Mouse (Mus musculus) hindbrain, embryonic 14.5 days (tissue): ENCODE measurements at regions not wholly inside any gene's neighbourhood (a gene's known extent, or its start where the extent isn't known, plus 50 kb on each side); places are given as distances from the start of the nearest gene placed in this dataset.

ENCODE experiments used
- ATAC-seq: fragments of 200-750 bp; cut with Nextera tagmentation; 2 replicates; pipeline ENCODE4 v1.8.0; 2017; ENCODE audit warnings: moderate number of reproducible peaks, mild to moderate bottlenecking, moderate TSS enrichment, moderate library complexity; ENCODE audit not compliant: low FRiP score
- DNase-seq: peaks from one replicate; pipeline ENCODE4 v3.0.0-alpha.2; 2015; ENCODE audit warnings: low spot score
- H3K27ac ChIP-seq: fragments of 300-500 bp; sonication (generic); 2 replicates; pipeline ENCODE4 v1.5.1; 2014; ENCODE audit warnings: mild to moderate bottlenecking, moderate library complexity
- H3K27me3 ChIP-seq: fragments of 300-500 bp; sonication (generic); 2 replicates; pipeline ENCODE4 v1.6.1; 2014; ENCODE audit warnings: mild to moderate bottlenecking, low read length, mixed read lengths; ENCODE audit not compliant: control insufficient read depth, insufficient read depth
- H3K36me3 ChIP-seq: fragments of 300-500 bp; sonication (generic); replicated peaks from 2 replicates; pipeline ENCODE4 v1.6.1; 2014; ENCODE audit not compliant: control insufficient read depth, insufficient read depth
- H3K4me1 ChIP-seq: fragments of 300-500 bp; sonication (generic); replicated peaks from 2 replicates; pipeline ENCODE4 v1.6.1; 2014; ENCODE audit warnings: antibody characterized with exemption, low read length, mixed read lengths; ENCODE audit not compliant: control insufficient read depth, insufficient read depth
- H3K4me2 ChIP-seq: fragments of 300-500 bp; sonication (generic); replicated peaks from 2 replicates; pipeline ENCODE4 v1.6.1; 2014; ENCODE audit warnings: mild to moderate bottlenecking, moderate library complexity
- H3K4me3 ChIP-seq: fragments of 300-500 bp; sonication (generic); replicated peaks from 2 replicates; pipeline ENCODE4 v1.5.1; 2014; ENCODE audit warnings: mild to moderate bottlenecking, low read length
- H3K9ac ChIP-seq: fragments of 300-500 bp; sonication (generic); 2 replicates; pipeline ENCODE4 v1.6.1; 2014
- H3K9me3 ChIP-seq: fragments of 300-500 bp; sonication (generic); 2 replicates; pipeline ENCODE4 v1.6.1; 2016; ENCODE audit warnings: low read length; ENCODE audit not compliant: control insufficient read depth
- WGBS: fragments of 180-500 bp; shearing (Covaris S2); extraction: QIAGEN DNeasy Blood & Tissue Kit; methylation state at CpG from one replicate; pipeline ENCODE4 v1.1.7; 2014; 5-methylcytosine and 5-hydroxymethylcytosine counted together

- no peaks in the 10 kb centered on the region for H3K4me1 ChIP-seq
- no peak overlapping the region for H3K9ac ChIP-seq
- 41% methylated on average over 5 of the region's 5 CpGs for WGBS
- no peaks in the 10 kb centered on the region for H3K27me3 ChIP-seq
- no peaks in the 10 kb centered on the region for H3K36me3 ChIP-seq
- no peak overlapping the region for H3K4me3 ChIP-seq
- no peak overlapping the region for H3K4me2 ChIP-seq
- ATAC-seq (no peak), DNase-seq (no peak)
- no peak overlapping the region for H3K27ac ChIP-seq
- H3K9me3 ChIP-seq: no peaks in the 10 kb centered on the region
Observed at GRCm38 (mm10) chr3:119876395-119876794, 92.1 kb upstream of the Ptbp2 start.

GRCm38 (mm10) chr3:119875061-119875460, 90.8 kb upstream of the Ptbp2 start:
- no peak overlapping the region for H3K4me2 ChIP-seq
- no peaks in the 10 kb centered on the region for H3K4me1 ChIP-seq
- ATAC-seq (no peak), DNase-seq (no peak)
- no peaks in the 10 kb centered on the region for H3K9me3 ChIP-seq
- H3K4me3 ChIP-seq: no peak overlapping the region
- no peak overlapping the region for H3K9ac ChIP-seq
- no peak overlapping the region for H3K27ac ChIP-seq
- 64% methylated on average over 1 of the region's 1 CpGs for WGBS
- H3K27me3 ChIP-seq: no peaks in the 10 kb centered on the region
- H3K36me3 ChIP-seq: no peaks in the 10 kb centered on the region

- H3K4me3 ChIP-seq: no peak overlapping the region
- H3K4me1 ChIP-seq: no peaks in the 10 kb centered on the region
- H3K27ac ChIP-seq: no peak overlapping the region
- H3K36me3 ChIP-seq: no peaks in the 10 kb centered on the region
- no peaks in the 10 kb centered on the region for H3K9me3 ChIP-seq
- peak; percentile 41 for DNase-seq
- H3K27me3 ChIP-seq: no peaks in the 10 kb centered on the region
- H3K9ac ChIP-seq: no peak overlapping the region
- no peak overlapping the region for H3K4me2 ChIP-seq
- no peak for ATAC-seq
- WGBS: 80% methylated on average over 7 of the region's 7 CpGs
Observed at GRCm38 (mm10) chr3:119862194-119862957, 78.1 kb upstream of the Ptbp2 start.
